ENCODE assay signal across 17 mouse cellular contexts in the genomic region with DNA sequence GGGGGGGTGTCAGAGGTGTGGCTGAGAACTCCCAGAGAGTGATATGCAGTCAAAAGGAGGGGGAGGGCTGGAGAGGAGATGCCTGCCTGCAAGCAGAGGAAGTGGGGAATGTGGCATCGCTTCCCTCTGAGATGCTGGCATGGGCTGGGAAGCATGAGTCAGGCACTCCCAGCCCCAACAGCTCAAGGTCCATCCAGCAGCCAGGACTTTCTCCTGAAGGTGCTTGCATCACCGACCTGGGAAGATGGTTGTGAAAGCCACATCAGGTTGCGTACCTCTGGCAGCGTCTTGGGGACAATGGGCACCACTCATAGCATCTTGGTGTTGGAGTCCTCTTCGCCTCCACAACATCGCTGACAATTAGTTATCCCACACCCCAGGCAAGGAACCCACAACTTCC. TPM values are rescaled to one million over a fixed set of nuclear protein-coding genes. Genes with fewer than 3 reads are reported as not detected.
DNase-seq lines count a peak whose midpoint lies in the region; ATAC-seq lines count a peak whose summit lies in the region.
"Had no signal": no experiment of that assay in that cellular context is flagged by ENCODE, and none has a peak within 500 bp of the region (broad histone marks: within the 10 kb centered on the region; RNA-seq: fewer than 3 reads in every experiment).

No protein-coding gene starts in this region.

- no peaks in the 10 kb centered on the region; the same call in 1 of the 2 replicates for H3K36me3 ChIP-seq in forebrain, embryonic 10.5 days (replicated peaks)
- no peaks in the 10 kb centered on the region for H3K36me3 ChIP-seq in forebrain, embryonic 11.5 days (ENCODE audit: control insufficient read depth, insufficient read depth, low read length)
- no peaks in the 10 kb centered on the region for H3K36me3 ChIP-seq in limb, embryonic 12.5 days
- no peaks in the 10 kb centered on the region for H3K36me3 ChIP-seq in kidney, embryonic 16.5 days (ENCODE audit: insufficient read depth, low read length)
- H3K36me3 ChIP-seq: forebrain, embryonic 15.5 days; hindbrain, embryonic 13.5 days; kidney, embryonic 15.5 days; limb, embryonic 15.5 days had no signal

- DNase-seq in forebrain, embryonic 10.5 days (ENCODE audit: extremely low spot score, low spot score) = no peak
- DNase-seq in forebrain, embryonic 11.5 days (ENCODE audit: low spot score) = no peak
- DNase-seq in 3T3-L1 (ENCODE audit: low read depth, low spot score) = peak; percentile 74
- DNase-seq in adrenal gland, postnatal 25 days = peak; percentile 48
- DNase-seq in right cerebral cortex, adult 18-20 months = no peak
- DNase-seq in thymus, postnatal 4 days = no peak
- DNase-seq: B cell, adult 2 months; cerebellum, adult 9-10 months had no signal

- no peak overlapping the region for H3K4me3 ChIP-seq in forebrain, embryonic 10.5 days
- H3K4me3 ChIP-seq in forebrain, embryonic 11.5 days (ENCODE audit: low read depth, low read length) = no peak overlapping the region
- H3K4me3 ChIP-seq in limb, embryonic 12.5 days (replicated peaks) = no peak overlapping the region
- H3K4me3 ChIP-seq in kidney, embryonic 16.5 days (ENCODE audit: low read length) = no peak overlapping the region

- H3K4me1 ChIP-seq in forebrain, embryonic 10.5 days = peaks cover 44% of the 10 kb centered on the region
- H3K4me1 ChIP-seq in forebrain, embryonic 11.5 days (replicated peaks; ENCODE audit: control insufficient read depth, insufficient read depth, low read length) = peaks cover 4% of the 10 kb centered on the region
- peaks cover 14% of the 10 kb centered on the region for H3K4me1 ChIP-seq in limb, embryonic 12.5 days (replicated peaks)
- peaks cover 18% of the 10 kb centered on the region for H3K4me1 ChIP-seq in kidney, embryonic 16.5 days (ENCODE audit: insufficient read depth, low read length)

- WGBS in forebrain, embryonic 10.5 days = 49% methylated on average over 6 of the region's 6 CpGs
- WGBS in forebrain, embryonic 11.5 days = 52% methylated on average over 6 of the region's 6 CpGs
- 39% methylated on average over 6 of the region's 6 CpGs for WGBS in limb, embryonic 12.5 days
- WGBS in kidney, embryonic 16.5 days = 50% methylated on average over 6 of the region's 6 CpGs

- no peak for ATAC-seq in forebrain, embryonic 11.5 days (replicated peaks; ENCODE audit: low FRiP score)
- ATAC-seq in limb, embryonic 12.5 days (ENCODE audit: insufficient number of reproducible peaks, insufficient read depth, low FRiP score, low TSS enrichment, low read depth) = no peak
- ATAC-seq in kidney, embryonic 16.5 days (ENCODE audit: low FRiP score, low TSS enrichment) = no peak

- H3K27me3 ChIP-seq in forebrain, embryonic 10.5 days (ENCODE audit: poor library complexity, severe bottlenecking) = peaks cover 66% of the 10 kb centered on the region
- H3K27me3 ChIP-seq in forebrain, embryonic 11.5 days (ENCODE audit: control insufficient read depth, insufficient read depth, low read length) = peaks cover under 1% of the 10 kb centered on the region; the same call in 1 of the 2 replicates
- H3K27me3 ChIP-seq in limb, embryonic 12.5 days = peaks cover 35% of the 10 kb centered on the region
- 0 out of 2 replicates have a peak, but pooled peaks cover 3% of the 10 kb centered on the region for H3K27me3 ChIP-seq in kidney, embryonic 16.5 days (ENCODE audit: insufficient read depth, low read length)
- H3K27me3 ChIP-seq: forebrain, embryonic 15.5 days; Patski had no signal

- H3K4me2 ChIP-seq in forebrain, embryonic 11.5 days (ENCODE audit: low read depth, low read length, severe bottlenecking) = no peak overlapping the region
- peak overlapping the region; percentile 51 for H3K4me2 ChIP-seq in limb, embryonic 12.5 days
- H3K4me2 ChIP-seq in kidney, embryonic 16.5 days (replicated peaks; ENCODE audit: low read depth, low read length) = no peak overlapping the region

- 0 out of 2 replicates have a peak overlapping the region, but pooled peaks have one; percentile 76 for H3K27ac ChIP-seq in forebrain, embryonic 10.5 days
- H3K27ac ChIP-seq in forebrain, embryonic 11.5 days (ENCODE audit: low read depth, low read length) = no peak overlapping the region
- no peak overlapping the region for H3K27ac ChIP-seq in limb, embryonic 12.5 days
- H3K27ac ChIP-seq in kidney, embryonic 16.5 days (ENCODE audit: low read length) = no peak overlapping the region
- H3K27ac ChIP-seq: forebrain, embryonic 15.5 days; hindbrain, embryonic 13.5 days; kidney, embryonic 15.5 days; limb, embryonic 15.5 days had no signal

- peaks cover 4% of the 10 kb centered on the region; the same call in 1 of the 2 replicates for H3K9me3 ChIP-seq in forebrain, embryonic 10.5 days
- H3K9me3 ChIP-seq in forebrain, embryonic 11.5 days (ENCODE audit: control insufficient read depth, low read length) = no peaks in the 10 kb centered on the region
- peaks cover 3% of the 10 kb centered on the region; the same call in 1 of the 2 replicates for H3K9me3 ChIP-seq in limb, embryonic 12.5 days
- H3K9me3 ChIP-seq in kidney, embryonic 16.5 days (ENCODE audit: low read length) = peaks cover 4% of the 10 kb centered on the region; the same call in 1 of the 2 replicates
- H3K9me3 ChIP-seq: forebrain, embryonic 15.5 days; hindbrain, embryonic 13.5 days; kidney, embryonic 15.5 days; limb, embryonic 15.5 days had no signal

- no peak overlapping the region for H3K9ac ChIP-seq in forebrain, embryonic 11.5 days (ENCODE audit: low read length)
- H3K9ac ChIP-seq in limb, embryonic 12.5 days (replicated peaks) = no peak overlapping the region
- no peak overlapping the region for H3K9ac ChIP-seq in kidney, embryonic 16.5 days (replicated peaks; ENCODE audit: low read length)
- H3K9ac ChIP-seq: limb, embryonic 15.5 days had no signal

RNA-seq across cellular contexts. Expression of a gene that starts 18.8 kb away (rescaled TPM):
- 10.4 and 13.8 TPM in 2 replicates for polyA plus RNA-seq in forebrain, embryonic 10.5 days (2016; fragmentation: Nextera tagmentation; extraction: Ambion mirVana)
- 10.9 and 11.6 TPM in 2 replicates for polyA plus RNA-seq in forebrain, embryonic 11.5 days (2014; fragmentation: Nextera tagmentation; extraction: Ambion mirVana)
- 7.5 and 9.9 TPM in 2 replicates for total RNA-seq in adrenal gland, postnatal 25 days (2021)
- 8.8 and 9.0 TPM in 2 replicates for polyA plus RNA-seq in limb, embryonic 12.5 days (2016; fragmentation: Nextera tagmentation; extraction: Ambion mirVana)
- polyA plus RNA-seq in kidney, embryonic 16.5 days (2015; fragmentation: Nextera tagmentation; extraction: Ambion mirVana) = 11.8 and 12.3 TPM in 2 replicates

RNA-seq across cellular contexts. Expression of a gene that starts 27.0 kb away (rescaled TPM):
- polyA plus RNA-seq in forebrain, embryonic 10.5 days (2016; fragmentation: Nextera tagmentation; extraction: Ambion mirVana) = 0.05 TPM in 1 of 2 replicates, not detected in the other
- polyA plus RNA-seq in forebrain, embryonic 11.5 days (2014; fragmentation: Nextera tagmentation; extraction: Ambion mirVana) = 0.08 TPM in 1 of 2 replicates, not detected in the other
- not detected in 2 replicates for total RNA-seq in adrenal gland, postnatal 25 days (2021)
- polyA plus RNA-seq in limb, embryonic 12.5 days (2016; fragmentation: Nextera tagmentation; extraction: Ambion mirVana) = not detected in 2 replicates
- not detected in 2 replicates for polyA plus RNA-seq in kidney, embryonic 16.5 days (2015; fragmentation: Nextera tagmentation; extraction: Ambion mirVana)
- total RNA-seq: gastrocnemius, postnatal 4 days; layer of hippocampus, postnatal 10 days had no signal
- polyA plus RNA-seq: forebrain, embryonic 15.5 days; hindbrain, embryonic 13.5 days; kidney, embryonic 15.5 days; Patski had no signal

RNA-seq across cellular contexts. Expression of a gene that starts 42.9 kb away (rescaled TPM):
- polyA plus RNA-seq in forebrain, embryonic 10.5 days (2016; fragmentation: Nextera tagmentation; extraction: Ambion mirVana) = 13.8 and 19.7 TPM in 2 replicates
- 19.7 and 21.0 TPM in 2 replicates for polyA plus RNA-seq in forebrain, embryonic 11.5 days (2014; fragmentation: Nextera tagmentation; extraction: Ambion mirVana)
- total RNA-seq in adrenal gland, postnatal 25 days (2021) = not detected in 2 replicates
- 2.6 and 2.7 TPM in 2 replicates for polyA plus RNA-seq in limb, embryonic 12.5 days (2016; fragmentation: Nextera tagmentation; extraction: Ambion mirVana)
- polyA plus RNA-seq in kidney, embryonic 16.5 days (2015; fragmentation: Nextera tagmentation; extraction: Ambion mirVana) = 1.4 and 1.5 TPM in 2 replicates
- total RNA-seq: layer of hippocampus, postnatal 10 days had no signal
- polyA plus RNA-seq: forebrain, embryonic 15.5 days; Patski had no signal

Comparison
In these comparisons a context has a peak if more than half of its experiments do, and no peak if none do; other contexts are left out.
1. DNase-seq: peak in 3T3-L1 (single experiment) and adrenal gland, postnatal 25 days (single experiment); none in forebrain, embryonic 10.5 days (single experiment), forebrain, embryonic 11.5 days (single experiment), right cerebral cortex, adult 18-20 months (single experiment) and thymus, postnatal 4 days (single experiment).